Mouse (Mus musculus) thymus, adult 2 months (tissue): ENCODE data around the gene Cnot1. TPM values are rescaled to one million over a fixed set of nuclear protein-coding genes. Genes with fewer than 3 reads are reported as not detected.

Source experiments
- DNase-seq: peaks from one replicate; pipeline ENCODE4 v3.0.0; 2021
- H3K27ac ChIP-seq: fragments of 200-500 bp; 2 replicates; pipeline ENCODE4 v1.5.1; 2012; ENCODE audit warnings: low read length, control low read depth; ENCODE audit not compliant: control insufficient read depth, insufficient read depth
- H3K27me3 ChIP-seq: fragments of 200-500 bp; 2 replicates; pipeline ENCODE4 v1.6.1; 2012; ENCODE audit warnings: mild to moderate bottlenecking, low read length, moderate library complexity, mixed read lengths; ENCODE audit not compliant: control insufficient read depth, insufficient read depth
- H3K36me3 ChIP-seq: fragments of 200-500 bp; 2 replicates; pipeline ENCODE4 v1.6.1; 2012; ENCODE audit warnings: mild to moderate bottlenecking, low read length, moderate library complexity; ENCODE audit not compliant: control insufficient read depth, insufficient read depth
- H3K4me1 ChIP-seq: fragments of 200-500 bp; replicated peaks from 2 replicates; pipeline ENCODE4 v1.6.1; 2012; ENCODE audit warnings: low read length; ENCODE audit not compliant: control insufficient read depth, insufficient read depth
- H3K4me3 ChIP-seq: fragments of 200-500 bp; 2 replicates; pipeline ENCODE4 v1.5.1; 2012; ENCODE audit warnings: mild to moderate bottlenecking, low read length, control low read depth, moderate library complexity; ENCODE audit not compliant: control insufficient read depth, insufficient read depth
- CTCF ChIP-seq: fragments of 200-500 bp; IDR thresholded peaks from 2 replicates; pipeline ENCODE4 v1.5.1; 2012; ENCODE audit warnings: mild to moderate bottlenecking, control low read depth, low read length, moderate library complexity, borderline replicate concordance; ENCODE audit not compliant: control insufficient read depth, poor library complexity, insufficient read depth; ENCODE audit errors: extremely low read depth
- POLR2A ChIP-seq: fragments of 200-500 bp; IDR thresholded peaks from 2 replicates; pipeline ENCODE4 v1.6.1; 2012; ENCODE audit warnings: mild to moderate bottlenecking, low read length, control low read depth, moderate library complexity; ENCODE audit not compliant: control insufficient read depth, poor library complexity, insufficient read depth; ENCODE audit errors: extremely low read depth
- WGBS: fragments of 180-500 bp; shearing (Covaris S2); methylation state at CpG from one replicate; pipeline ENCODE4 v1.1.7; 2018; 5-methylcytosine and 5-hydroxymethylcytosine counted together
- polyA plus RNA-seq: library from polyadenylated mRNA; depleted of rRNA; stranded (reverse); fragments of >200 nt; gene quantifications from 2 replicates; pipeline ENCODE4 v1.2.3, GENCODE M21; 2012

Gene Cnot1
- polyA plus RNA-seq, 1 experiment = 229 TPM

DNA sequence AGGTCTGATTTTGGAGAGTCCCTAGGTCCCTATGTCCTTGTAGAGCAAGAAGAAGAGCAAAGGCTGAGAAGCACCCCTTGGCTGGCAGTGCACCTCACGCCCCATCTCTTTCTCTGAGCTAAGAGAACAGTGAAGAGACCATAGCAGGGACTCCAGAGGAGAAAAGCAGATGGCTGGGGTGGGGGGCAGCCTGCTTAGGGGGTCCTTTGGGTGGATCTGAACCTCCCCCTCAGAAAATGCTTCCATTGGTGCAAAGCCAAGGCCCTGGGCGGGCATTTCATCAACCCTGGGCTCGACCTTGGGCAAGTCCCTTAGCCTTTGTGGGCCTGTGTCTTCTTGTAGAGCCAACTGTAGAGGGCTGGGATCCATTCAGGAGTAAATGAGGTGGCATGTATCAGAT is 102.7 kb downstream of the Cnot1 start:
- no peak overlapping the region for H3K27ac ChIP-seq
- H3K4me3 ChIP-seq = no peak overlapping the region
- no peaks in the 10 kb centered on the region for H3K27me3 ChIP-seq
- WGBS = 91% methylated on average over 3 of the region's 3 CpGs
- peaks cover 15% of the 10 kb centered on the region for H3K4me1 ChIP-seq
- DNase-seq = no peak
- TF ChIP-seq CTCF (no peak), POLR2A (no peak)
- no peaks in the 10 kb centered on the region for H3K36me3 ChIP-seq

DNA sequence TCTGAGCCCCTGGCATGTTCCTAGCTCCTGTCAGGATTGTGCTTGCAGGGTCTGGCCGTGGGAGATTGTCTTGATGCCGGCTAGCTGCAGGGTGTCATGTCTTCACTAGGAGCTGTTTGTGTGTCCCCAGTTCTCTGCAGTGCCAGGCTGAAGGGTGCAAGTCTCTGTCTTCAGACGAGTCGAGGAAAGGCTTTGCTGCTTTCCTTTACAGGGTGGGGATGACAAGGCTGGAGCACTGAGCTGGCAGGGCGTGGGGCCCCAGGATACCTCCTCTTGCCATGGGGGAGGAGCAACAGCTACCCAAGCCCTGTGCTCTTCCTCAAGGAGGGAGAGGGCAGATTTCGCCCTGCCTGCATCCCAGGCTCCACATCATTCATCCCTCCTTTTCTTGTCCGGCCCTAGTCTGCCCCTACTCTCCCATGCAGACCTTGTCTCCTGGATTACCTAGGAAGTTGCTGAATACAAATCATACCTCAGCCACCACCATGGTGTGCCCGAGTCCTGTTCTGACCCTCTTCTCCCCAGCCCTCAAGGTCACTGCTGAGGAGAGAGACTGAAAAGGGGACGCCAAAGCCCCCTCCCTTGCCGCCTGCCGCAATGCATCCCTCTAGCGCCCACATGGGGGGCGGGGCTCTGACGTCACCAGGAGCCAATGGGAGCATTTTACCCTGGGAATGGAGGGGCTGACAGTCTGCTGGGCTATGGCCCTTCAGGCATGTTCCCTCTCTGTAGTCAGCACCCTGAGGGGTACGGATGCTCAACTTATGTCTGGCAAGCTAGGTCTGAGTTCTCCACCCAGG is 103.6 kb downstream of the Cnot1 start:
- TF ChIP-seq POLR2A (no peak), CTCF (no peak)
- no peaks in the 10 kb centered on the region for H3K27me3 ChIP-seq
- 21% methylated on average over 15 of the region's 15 CpGs for WGBS
- H3K27ac ChIP-seq = no peak overlapping the region
- DNase-seq = no peak
- no peaks in the 10 kb centered on the region for H3K36me3 ChIP-seq
- H3K4me1 ChIP-seq = peaks cover 15% of the 10 kb centered on the region
- peak overlapping the region; percentile 45 for H3K4me3 ChIP-seq

DNA sequence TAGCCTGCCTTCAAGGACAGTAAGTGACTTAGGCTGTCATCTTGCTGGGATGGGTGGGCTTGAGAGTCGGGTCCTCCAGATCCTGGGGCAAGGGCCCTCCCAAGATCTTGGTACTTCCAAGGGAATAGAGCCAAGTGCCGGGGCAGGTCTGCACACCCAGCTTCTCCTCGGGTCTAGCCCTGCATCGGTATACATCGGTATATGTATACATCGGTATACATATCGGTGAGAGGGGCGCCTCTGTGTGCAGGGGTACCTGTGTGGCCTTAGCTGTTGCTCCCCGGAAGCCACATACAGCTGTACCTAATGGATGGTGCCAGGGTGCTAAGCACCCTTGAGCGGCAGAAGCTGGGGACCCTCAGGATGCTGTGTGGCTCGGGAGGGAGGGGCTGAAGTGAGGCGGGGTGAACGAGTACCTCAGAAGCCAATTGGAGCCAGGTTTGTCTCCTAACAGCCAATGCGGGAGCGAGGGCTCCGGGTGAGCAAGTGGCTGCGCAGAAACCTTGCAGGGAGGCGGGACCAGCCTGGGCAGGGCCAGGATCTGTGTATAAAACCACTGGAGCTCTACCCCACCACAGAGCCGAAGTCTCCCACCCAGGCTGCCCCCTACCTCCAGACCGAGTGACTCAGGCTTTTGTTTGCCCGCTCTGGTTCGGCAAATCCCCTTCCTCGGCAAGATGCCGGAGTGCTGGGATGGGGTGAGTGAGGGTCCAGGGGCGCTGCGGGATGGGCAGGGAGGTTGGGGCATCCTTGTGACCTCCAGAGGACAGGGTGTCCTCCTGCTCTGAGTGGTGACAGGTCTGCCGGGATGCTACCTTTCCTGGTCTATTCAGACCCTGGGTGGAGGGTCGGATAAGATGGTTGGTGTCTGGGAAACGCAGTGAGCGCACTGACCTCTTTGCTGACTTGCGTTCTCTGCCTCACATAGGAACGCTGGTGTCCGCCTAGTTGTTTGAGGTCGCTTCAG is 104.5 kb downstream of the Cnot1 start:
- Histone ChIP-seq H3K27me3 (no peaks in the 10 kb centered on the region), H3K4me1 (peaks cover 15% of the 10 kb centered on the region), H3K36me3 (no peaks in the 10 kb centered on the region), H3K27ac (no peak overlapping the region), H3K4me3 (peak overlapping the region; percentile 45)
- DNase-seq = peak; percentile 83
- TF ChIP-seq CTCF (0 out of 2 replicates have a peak, but pooled peaks have one; percentile 12), POLR2A (no peak)
- WGBS = 5% methylated on average over 34 of the region's 34 CpGs

DNA sequence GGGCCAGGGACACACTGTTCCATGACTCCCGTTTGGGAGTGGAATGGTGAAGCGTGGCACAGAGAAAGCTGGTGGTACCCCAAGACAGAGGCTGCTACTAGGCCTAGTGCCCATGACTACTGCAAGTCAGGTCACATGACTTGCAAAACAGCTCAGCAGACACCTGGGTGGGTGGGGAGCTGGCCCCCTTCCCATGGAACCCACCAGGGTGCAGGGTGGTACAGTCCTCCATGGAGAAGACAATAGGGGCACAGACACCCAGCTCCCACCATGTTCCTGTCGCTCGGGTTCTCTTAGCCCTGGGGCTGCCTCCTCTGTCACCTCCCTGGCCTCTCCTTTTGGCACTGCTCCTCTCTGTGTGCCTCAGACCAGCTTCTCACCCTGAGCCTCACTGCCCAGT is 105.5 kb downstream of the Cnot1 start:
- Histone ChIP-seq H3K4me3 (no peak overlapping the region), H3K27me3 (no peaks in the 10 kb centered on the region), H3K36me3 (no peaks in the 10 kb centered on the region), H3K4me1 (peaks cover 15% of the 10 kb centered on the region), H3K27ac (no peak overlapping the region)
- TF ChIP-seq POLR2A = no peak
- no peak for TF ChIP-seq CTCF
- WGBS = 91% methylated on average over 4 of the region's 4 CpGs
- no peak for DNase-seq

DNA sequence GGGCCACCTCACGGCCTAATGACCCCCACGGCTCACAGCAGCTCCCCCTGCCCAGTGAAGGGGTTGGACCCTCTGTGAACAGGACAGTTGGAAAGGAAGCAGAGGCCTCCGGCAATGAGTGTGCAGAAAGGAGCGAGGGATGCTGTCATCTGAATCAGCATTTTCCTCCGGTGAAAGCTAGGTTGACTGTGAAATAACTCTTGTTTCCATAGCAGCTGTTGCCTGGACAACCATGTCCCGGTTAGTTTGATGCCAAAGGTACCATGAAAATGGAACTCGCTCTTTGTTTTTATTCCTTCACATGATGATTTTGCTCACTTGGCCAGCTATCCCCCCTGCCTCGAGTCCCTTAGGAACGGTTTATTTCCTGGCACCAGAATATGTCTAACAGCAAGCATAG is 107.0 kb downstream of the Cnot1 start:
- no peaks in the 10 kb centered on the region for H3K36me3 ChIP-seq
- H3K27me3 ChIP-seq = no peaks in the 10 kb centered on the region
- no peak overlapping the region for H3K4me3 ChIP-seq
- H3K27ac ChIP-seq = no peak overlapping the region
- TF ChIP-seq CTCF = no peak
- no peak for TF ChIP-seq POLR2A
- peaks cover 15% of the 10 kb centered on the region for H3K4me1 ChIP-seq
- WGBS = 61% methylated on average over 9 of the region's 9 CpGs
- DNase-seq = no peak

DNA sequence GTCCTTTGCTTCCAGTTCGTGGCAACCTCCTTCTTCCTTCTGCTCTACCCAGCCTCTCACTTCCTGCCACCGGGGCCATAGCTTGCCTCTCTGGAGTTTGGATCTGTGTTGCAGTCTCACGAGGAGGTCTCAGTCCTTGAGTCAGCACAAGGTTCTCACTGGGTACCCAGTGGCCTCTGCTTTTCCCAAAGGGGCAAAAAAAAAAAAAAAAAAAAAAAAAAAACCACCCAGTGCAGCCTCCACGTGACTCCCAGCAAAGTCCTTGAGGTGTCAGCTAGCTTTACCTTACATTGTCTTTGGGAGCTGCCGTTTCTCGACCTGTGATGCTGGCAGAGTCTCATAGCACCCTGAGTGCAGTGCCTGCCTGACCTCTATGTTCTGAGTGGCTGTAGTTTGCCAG is 109.1 kb downstream of the Cnot1 start:
- no peak overlapping the region for H3K27ac ChIP-seq
- no peaks in the 10 kb centered on the region for H3K36me3 ChIP-seq
- H3K4me1 ChIP-seq = peaks cover 6% of the 10 kb centered on the region
- no peaks in the 10 kb centered on the region; the same call in 1 of the 2 replicates for H3K27me3 ChIP-seq
- no peak for DNase-seq
- TF ChIP-seq CTCF (no peak), POLR2A (no peak)
- WGBS = 12% methylated on average over 6 of the region's 6 CpGs
- no peak overlapping the region for H3K4me3 ChIP-seq
